Mouse (Mus musculus) brain, embryonic 14.5 days (tissue): ENCODE measurements around the gene Rpl27a.

ENCODE experiments used
- CTCF ChIP-seq: fragments of 200-500 bp; IDR thresholded peaks from 2 replicates; pipeline ENCODE4 v1.5.1; 2012; ENCODE audit warnings: inconsistent platforms, mild to moderate bottlenecking, moderate library complexity, borderline replicate concordance; ENCODE audit not compliant: insufficient read depth, insufficient read length; ENCODE audit errors: extremely low read depth
- POLR2A ChIP-seq: fragments of 200-500 bp; IDR thresholded peaks from 2 replicates; pipeline ENCODE4 v1.6.1; 2012; ENCODE audit warnings: mild to moderate bottlenecking, inconsistent platforms, borderline replicate concordance; ENCODE audit not compliant: poor library complexity, insufficient read depth, insufficient read length, severe bottlenecking; ENCODE audit errors: extremely low read depth

- TF ChIP-seq CTCF (no peak), POLR2A (no peak)
Observed at GRCm38 (mm10) chr7:109534921-109535320, 16.0 kb downstream of the Rpl27a start.
